Mouse (Mus musculus) skeletal muscle tissue, adult 2 months (tissue): Measurements from ENCODE around the gene Pank3.
"Not testable (repeated sequence)": the region's sequence is repeated elsewhere in the genome, so short reads cannot be mapped to it uniquely, and the experiment has no call there.

Experiments used
- DNase-seq: peaks from one replicate; pipeline ENCODE4 v3.0.0-alpha.2; 2012; ENCODE audit warnings: low read depth, low spot score

Gene Pank3

GRCm38 (mm10) chr11:35776452-35776851 lies 7.2 kb downstream of the Pank3 start:
- no peak for DNase-seq

DNA sequence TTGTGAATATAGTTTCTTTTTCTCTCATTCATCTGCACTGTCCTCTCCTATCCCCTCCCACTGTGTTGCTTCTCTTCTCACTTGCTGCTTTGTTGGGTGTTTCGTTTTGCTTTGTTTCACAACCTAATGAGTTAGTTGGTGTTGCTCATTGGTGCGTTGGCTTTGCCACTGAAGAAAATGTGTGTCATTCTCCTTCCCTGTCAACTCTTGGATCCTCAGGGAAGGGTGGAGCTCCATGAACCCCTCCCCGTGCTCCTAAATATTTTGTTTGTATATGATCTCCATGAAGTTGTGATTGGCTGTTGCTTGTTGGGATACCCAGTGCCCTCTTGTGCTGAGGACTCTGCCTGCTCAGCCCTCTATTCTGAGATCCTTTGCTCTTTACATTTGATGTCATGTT lies 11.1 kb downstream of the Pank3 start:
- DNase-seq: no peak

DNA sequence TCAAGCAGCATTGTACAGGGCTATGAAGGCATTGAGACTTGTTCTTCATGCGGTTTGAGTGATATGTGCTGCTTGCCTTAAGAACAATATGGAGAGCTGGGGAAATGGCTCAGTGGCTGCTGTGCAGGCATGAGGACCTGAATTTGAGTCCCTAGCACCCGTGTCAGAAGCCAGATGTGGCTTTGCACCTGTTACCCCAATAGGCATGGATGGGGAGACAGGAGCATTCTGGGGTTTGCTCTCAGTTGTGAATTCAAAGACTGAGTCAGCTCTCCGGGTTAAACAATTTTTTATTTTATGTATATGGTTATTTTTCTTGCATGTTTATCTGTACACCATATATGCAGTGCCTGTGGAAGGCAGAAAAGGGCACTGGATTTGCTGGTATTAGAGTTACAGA lies 13.2 kb downstream of the Pank3 start:
- DNase-seq: no peak

GRCm38 (mm10) chr11:35783038-35783437 lies 13.8 kb downstream of the Pank3 start:
- no peak for DNase-seq

- no peak for DNase-seq
These were observed 14.7 kb downstream of the Pank3 start for GRCm38 (mm10) chr11:35784002-35784401.

GRCm38 (mm10) chr11:35784537-35784936 lies 15.3 kb downstream of the Pank3 start:
- no peak for DNase-seq

DNA sequence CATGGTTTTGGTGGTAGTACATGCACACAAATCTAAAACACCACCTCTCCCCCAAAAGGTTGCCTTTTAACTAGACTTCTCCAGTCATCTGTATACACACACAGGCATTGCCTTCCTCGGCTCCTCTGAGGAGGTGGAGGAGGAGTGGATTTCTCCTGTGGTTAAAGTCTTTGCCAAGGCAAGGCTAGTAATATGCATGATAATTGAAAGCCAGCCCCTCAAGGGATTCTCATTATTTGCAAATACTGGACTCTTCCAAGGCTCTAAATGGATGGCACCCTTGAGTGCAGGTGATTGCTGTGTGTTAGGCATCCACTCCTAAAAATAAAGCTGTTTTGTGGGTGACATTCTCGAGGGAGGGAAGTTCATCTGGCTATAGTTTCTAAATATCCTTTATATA lies 19.2 kb downstream of the Pank3 start:
- no peak for DNase-seq

GRCm38 (mm10) chr11:35792800-35793199 lies 23.5 kb downstream of the Pank3 start:
- DNase-seq: not testable (repeated sequence)

DNA sequence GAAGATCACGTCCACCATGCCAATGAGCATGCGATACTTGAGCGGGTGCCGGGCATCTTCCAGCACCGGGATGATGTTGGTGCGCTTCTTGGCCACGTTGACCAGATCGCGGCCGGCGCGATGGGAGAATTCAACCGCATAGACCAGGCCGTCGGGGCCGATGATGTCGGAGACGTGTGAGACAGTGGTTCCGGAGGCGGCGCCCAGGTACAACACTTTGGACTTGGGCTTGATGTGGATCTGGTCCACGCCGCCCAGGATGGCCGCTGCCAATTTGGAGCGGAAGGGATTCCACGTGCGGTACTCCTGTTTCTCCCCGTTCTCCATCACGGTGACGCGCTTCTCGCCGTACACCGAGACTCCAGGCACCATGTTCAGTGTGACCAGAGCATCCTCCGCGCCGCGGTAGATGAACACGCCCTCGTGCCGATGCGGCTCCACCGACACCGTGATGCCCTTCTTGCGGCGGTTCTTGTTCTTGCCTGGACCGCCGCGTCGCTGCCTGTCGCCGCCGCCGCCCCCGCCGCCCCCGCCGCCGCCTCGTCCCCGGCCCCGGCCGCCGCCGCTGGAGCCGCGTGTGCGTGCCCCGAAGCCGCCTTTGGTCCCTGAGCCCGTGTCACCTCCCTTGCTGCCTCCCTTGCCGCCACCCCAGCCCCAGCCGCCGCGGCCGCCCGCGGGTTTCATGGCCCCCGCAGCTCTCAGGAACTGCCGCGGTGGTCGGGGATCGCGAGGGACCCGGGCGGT lies 28.6 kb downstream of the Pank3 start:
- DNase-seq: no peak

GRCm38 (mm10) chr11:35798495-35798820 lies 29.2 kb downstream of the Pank3 start:
- DNase-seq: no peak

GRCm38 (mm10) chr11:35798874-35799273 lies 29.6 kb downstream of the Pank3 start, which contains the start of gene Fbll1:
Gene Fbll1 (minus strand): TSS chr11:35798884.
- no peak for DNase-seq

DNA sequence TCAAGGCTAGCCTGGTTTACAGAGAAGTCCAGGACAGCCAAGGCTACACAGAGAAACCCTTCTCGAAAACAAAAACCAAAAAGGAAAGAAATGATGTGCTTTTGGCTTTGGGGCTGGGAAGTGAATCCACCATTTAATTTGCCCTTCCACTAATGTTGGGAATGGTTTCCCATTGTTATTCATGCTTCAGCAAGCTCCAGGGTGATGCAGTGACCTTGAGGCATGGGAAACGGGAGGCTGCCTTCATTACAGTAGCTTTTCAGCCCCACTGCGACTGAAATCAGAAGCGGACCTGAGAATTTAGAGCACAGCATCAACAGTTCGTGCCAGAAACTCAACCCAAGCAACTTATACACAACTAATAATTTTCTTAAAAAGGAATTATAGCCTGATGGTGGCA lies 32.0 kb downstream of the Pank3 start:
- no peak for DNase-seq

DNA sequence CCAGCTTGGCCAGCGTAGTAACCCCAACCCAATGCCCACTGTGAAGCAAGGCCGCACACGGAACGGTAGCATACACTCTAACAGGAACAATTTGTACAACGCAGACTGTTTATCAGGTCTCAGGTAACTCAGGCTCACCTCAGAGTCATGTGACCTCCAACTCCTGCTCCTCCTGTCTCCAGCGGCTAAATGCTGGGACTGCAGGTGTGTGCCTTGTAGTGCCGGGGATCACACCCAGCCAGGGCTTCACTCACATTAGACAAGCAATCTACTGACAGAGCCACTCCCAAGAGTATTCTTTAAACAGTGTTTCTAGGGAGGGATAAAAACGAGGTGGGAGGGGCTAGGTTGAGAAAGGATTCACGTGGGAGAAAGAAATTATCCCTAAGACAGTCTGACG lies 42.2 kb downstream of the Pank3 start:
- no peak for DNase-seq

- no peak for DNase-seq
These were observed 47.0 kb downstream of the Pank3 start for GRCm38 (mm10) chr11:35816316-35816715.

- no peak for DNase-seq
These were observed 58.4 kb downstream of the Pank3 start for GRCm38 (mm10) chr11:35827714-35828113.

GRCm38 (mm10) chr11:35832139-35832538 lies 62.9 kb downstream of the Pank3 start:
- no peak for DNase-seq

- DNase-seq: no peak
These were observed 64.0 kb downstream of the Pank3 start for GRCm38 (mm10) chr11:35833270-35833669.

GRCm38 (mm10) chr11:35834022-35834760 lies 64.9 kb downstream of the Pank3 start, which contains the start of gene Rars:
Gene Rars (minus strand): TSS chr11:35834506.
- peak; percentile 88 for DNase-seq

DNA sequence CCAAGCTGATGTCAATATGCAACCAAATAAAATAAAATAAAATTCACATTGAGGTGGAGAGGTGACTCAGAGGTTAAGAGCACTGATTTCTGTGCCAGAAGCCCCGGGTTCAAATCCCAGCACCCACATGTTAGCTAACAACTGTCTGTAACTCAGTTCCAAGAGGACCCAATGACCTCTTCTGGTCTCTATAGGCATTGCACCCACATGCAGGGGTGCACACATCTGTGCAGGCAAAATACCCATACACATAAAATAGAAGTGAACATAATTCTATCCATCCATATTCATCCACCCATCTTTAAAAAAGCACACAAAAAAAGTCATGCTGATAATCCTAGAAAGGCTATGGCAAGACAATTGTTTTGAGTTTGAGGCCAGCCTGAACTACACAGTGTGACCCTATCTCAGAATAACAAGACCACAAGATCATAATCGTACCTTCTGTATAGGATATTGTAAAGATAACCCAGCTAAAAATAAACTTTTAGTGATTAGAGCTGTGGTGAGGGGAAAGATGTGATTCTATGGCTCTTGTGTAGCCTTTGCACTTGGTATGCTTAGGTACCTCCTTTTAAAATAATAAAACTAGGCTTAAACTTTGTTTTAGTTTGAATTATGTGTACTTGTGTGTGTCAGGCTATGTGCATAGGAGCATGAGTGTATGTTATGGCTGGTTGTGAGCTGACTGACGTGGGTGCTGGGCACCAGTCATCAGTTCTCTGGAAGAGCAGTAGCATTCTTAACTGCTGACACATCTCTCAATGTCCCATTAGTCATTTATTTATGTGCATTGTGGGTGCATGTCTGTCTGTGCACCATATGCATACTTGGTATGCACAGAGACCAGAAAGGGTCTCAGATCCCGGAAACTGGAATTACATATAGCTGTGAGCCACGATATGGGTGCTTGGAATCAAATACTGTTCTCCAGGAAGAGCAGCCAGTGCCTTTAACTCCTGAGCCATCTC lies 68.2 kb downstream of the Pank3 start:
- no peak for DNase-seq

- DNase-seq: peak; percentile 89
These were observed 69.4 kb downstream of the Pank3 start for GRCm38 (mm10) chr11:35838345-35839338.

- DNase-seq: no peak
These were observed 71.0 kb downstream of the Pank3 start for GRCm38 (mm10) chr11:35840282-35840681.
